Mouse (Mus musculus) forebrain, postnatal 0 days (tissue): ENCODE measurements around the gene Zfp821. TPM values are rescaled to one million over a fixed set of nuclear protein-coding genes. Genes with fewer than 3 reads are reported as not detected.

Experiments used
- ATAC-seq: fragments of 200-750 bp; cut with Nextera tagmentation; 2 replicates; pipeline ENCODE4 v1.8.0; 2017; ENCODE audit warnings: mild to moderate bottlenecking, moderate library complexity
- DNase-seq: peaks from one replicate; pipeline ENCODE4 v3.0.0-alpha.2; 2015
- H3K27ac ChIP-seq: fragments of 300-500 bp; sonication (generic); 2 replicates; pipeline ENCODE4 v1.5.1; 2014; ENCODE audit warnings: low read depth, mild to moderate bottlenecking, antibody characterized with exemption, low read length, moderate library complexity, mixed read lengths
- H3K27me3 ChIP-seq: fragments of 300-500 bp; sonication (generic); 2 replicates; pipeline ENCODE4 v1.6.1; 2014; ENCODE audit warnings: mild to moderate bottlenecking, low read length, mixed read lengths; ENCODE audit not compliant: insufficient read depth
- H3K36me3 ChIP-seq: fragments of 300-500 bp; sonication (generic); 2 replicates; pipeline ENCODE4 v1.6.1; 2014; ENCODE audit warnings: mild to moderate bottlenecking, moderate library complexity; ENCODE audit not compliant: insufficient read depth
- H3K4me1 ChIP-seq: fragments of 300-500 bp; sonication (generic); 2 replicates; pipeline ENCODE4 v1.6.1; 2014; ENCODE audit warnings: antibody characterized with exemption; ENCODE audit not compliant: insufficient read depth
- H3K4me2 ChIP-seq: fragments of 300-500 bp; sonication (generic); 2 replicates; pipeline ENCODE4 v1.6.1; 2014; ENCODE audit warnings: low read depth, mild to moderate bottlenecking, moderate library complexity
- H3K4me3 ChIP-seq: fragments of 300-500 bp; sonication (generic); 2 replicates; pipeline ENCODE4 v1.5.1; 2014; ENCODE audit warnings: low read depth, low read length, mixed read lengths
- H3K9ac ChIP-seq: fragments of 300-500 bp; sonication (generic); 2 replicates; pipeline ENCODE4 v1.6.1; 2014; ENCODE audit warnings: mild to moderate bottlenecking
- H3K9me3 ChIP-seq: fragments of 300-500 bp; sonication (generic); 2 replicates; pipeline ENCODE4 v1.6.1; 2016; ENCODE audit warnings: low read length
- CTCF ChIP-seq: sonication (generic); IDR thresholded peaks from 2 replicates; pipeline ENCODE4 v1.5.1; 2016; ENCODE audit warnings: antibody characterized with exemption, control low read depth, low read depth
- WGBS: fragments of 180-500 bp; shearing (Covaris S2); extraction: QIAGEN DNeasy Blood & Tissue Kit; methylation state at CpG from one replicate; pipeline ENCODE4 v1.1.7; 2014; 5-methylcytosine and 5-hydroxymethylcytosine counted together
- polyA plus RNA-seq: library from polyadenylated mRNA; unstranded; fragments of >200 nt; fragmentation: Nextera tagmentation; extraction: Ambion mirVana; gene quantifications from 2 replicates; pipeline ENCODE4 v1.2.1, GENCODE M21; 2015
- total RNA-seq: library from RNA; depleted of rRNA; stranded (reverse); fragments of >200 nt; gene quantifications from 2 replicates; pipeline ENCODE4 v1.2.3, GENCODE M21; 2014; rRNA removed

Gene Zfp821
- total and polyA plus RNA-seq, 2 experiments from 2014 or later = 67.0 to 92.1 TPM

DNA sequence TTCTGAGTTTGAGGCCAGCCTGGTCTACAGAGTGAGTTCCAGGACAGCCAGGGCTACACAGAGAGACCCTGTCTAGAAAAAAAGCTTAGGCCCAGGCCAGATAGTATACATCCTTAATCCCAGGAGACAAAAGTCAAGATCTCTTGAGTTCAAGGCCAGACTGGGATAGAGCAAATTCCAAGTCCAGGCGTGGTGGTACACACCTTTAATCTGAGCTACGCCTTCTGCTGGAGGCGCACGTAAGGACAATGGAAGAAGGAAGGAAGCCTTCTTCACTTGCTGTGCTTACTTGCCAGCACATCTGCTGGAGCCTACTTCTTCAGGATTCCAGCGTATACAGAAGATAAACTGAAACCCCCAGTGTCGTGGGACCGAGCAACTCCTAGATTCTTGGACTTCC, 54.1 kb downstream of the Zfp821 start:
- H3K27ac ChIP-seq = no peak overlapping the region
- no peaks in the 10 kb centered on the region for H3K9me3 ChIP-seq
- no peaks in the 10 kb centered on the region for H3K4me1 ChIP-seq
- no peak overlapping the region for H3K4me2 ChIP-seq
- no peak for TF ChIP-seq CTCF
- H3K4me3 ChIP-seq = no peak overlapping the region
- 92% methylated on average over 7 of the region's 7 CpGs for WGBS
- H3K9ac ChIP-seq = no peak overlapping the region
- ATAC-seq (no peak), DNase-seq (no peak)
- H3K36me3 ChIP-seq = no peaks in the 10 kb centered on the region
- H3K27me3 ChIP-seq = no peaks in the 10 kb centered on the region

DNA sequence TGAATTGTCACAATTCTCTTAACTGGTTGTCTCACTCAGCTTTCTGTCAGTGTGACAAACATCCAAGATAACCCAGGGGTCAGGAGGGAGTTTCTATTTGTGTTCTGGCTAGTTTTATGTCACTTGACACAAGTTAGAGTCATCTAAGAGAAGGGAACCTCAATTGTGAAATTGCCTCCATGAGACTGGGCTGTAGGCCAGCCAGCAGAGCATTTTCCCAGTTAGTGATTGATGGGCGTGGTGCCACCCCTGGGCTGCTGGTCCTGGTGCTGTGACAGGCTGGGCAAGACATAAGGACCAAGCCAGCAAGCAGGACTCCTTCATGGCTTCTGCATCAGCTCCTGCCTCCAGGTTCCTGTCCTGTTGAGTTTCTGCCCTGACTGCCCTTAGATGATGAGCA, 54.9 kb downstream of the Zfp821 start:
- TF ChIP-seq CTCF = no peak
- Histone ChIP-seq H3K4me2 (no peak overlapping the region), H3K36me3 (no peaks in the 10 kb centered on the region), H3K27me3 (no peaks in the 10 kb centered on the region), H3K9me3 (no peaks in the 10 kb centered on the region), H3K9ac (no peak overlapping the region), H3K27ac (no peak overlapping the region), H3K4me3 (no peak overlapping the region), H3K4me1 (no peaks in the 10 kb centered on the region)
- DNase-seq (no peak), ATAC-seq (no peak)
- WGBS = 40% methylated on average over 1 of the region's 1 CpGs

DNA sequence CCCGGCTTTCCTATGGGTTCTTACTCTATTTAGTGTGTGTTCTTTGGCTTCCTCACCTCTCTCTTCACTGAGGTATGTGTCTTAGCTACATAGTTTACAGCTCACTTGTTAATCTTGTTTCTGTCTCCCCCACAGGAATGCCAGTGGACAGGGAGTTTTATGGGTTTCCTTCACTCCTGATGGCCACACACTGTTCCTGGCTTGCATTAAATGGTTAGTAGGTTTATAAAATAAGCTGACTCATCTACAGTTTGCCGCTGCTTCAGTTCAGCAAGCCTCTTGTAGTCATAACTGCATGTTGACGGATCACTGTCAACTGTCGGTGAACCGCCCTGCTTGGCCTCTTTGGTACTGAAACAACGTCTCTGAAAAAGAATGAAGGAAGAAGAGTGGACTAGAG, 58.7 kb downstream of the Zfp821 start:
- Histone ChIP-seq H3K27me3 (no peaks in the 10 kb centered on the region), H3K4me1 (no peaks in the 10 kb centered on the region), H3K4me3 (no peak overlapping the region), H3K36me3 (no peaks in the 10 kb centered on the region), H3K4me2 (no peak overlapping the region), H3K9me3 (no peaks in the 10 kb centered on the region), H3K9ac (no peak overlapping the region), H3K27ac (no peak overlapping the region)
- TF ChIP-seq CTCF = no peak
- ATAC-seq (no peak), DNase-seq (no peak)
- WGBS = 89% methylated on average over 6 of the region's 6 CpGs

DNA sequence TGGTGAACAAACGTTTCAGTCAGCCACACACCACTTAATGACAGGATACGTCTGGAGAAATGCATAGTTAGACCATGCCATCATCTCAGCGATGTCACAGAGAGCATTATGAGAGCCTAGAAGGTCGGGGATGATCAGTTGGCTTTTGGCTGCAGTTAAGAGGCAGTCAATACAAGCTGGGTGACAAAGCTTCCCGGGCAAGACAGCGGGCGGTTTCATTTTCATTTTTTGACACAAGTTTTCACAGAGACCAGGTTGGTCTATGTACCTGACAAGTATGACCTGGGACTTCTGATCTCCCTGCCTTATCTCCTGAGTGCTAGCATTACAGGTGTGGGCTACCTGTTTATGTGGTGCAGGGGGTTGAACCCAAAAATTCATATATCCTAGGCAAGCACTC, 60.7 kb downstream of the Zfp821 start:
- Histone ChIP-seq H3K9me3 (no peaks in the 10 kb centered on the region), H3K4me2 (no peak overlapping the region), H3K36me3 (no peaks in the 10 kb centered on the region), H3K27me3 (no peaks in the 10 kb centered on the region), H3K27ac (no peak overlapping the region), H3K4me1 (no peaks in the 10 kb centered on the region), H3K9ac (no peak overlapping the region), H3K4me3 (no peak overlapping the region)
- ATAC-seq (no peak), DNase-seq (no peak)
- 74% methylated on average over 7 of the region's 7 CpGs for WGBS
- TF ChIP-seq CTCF = no peak

DNA sequence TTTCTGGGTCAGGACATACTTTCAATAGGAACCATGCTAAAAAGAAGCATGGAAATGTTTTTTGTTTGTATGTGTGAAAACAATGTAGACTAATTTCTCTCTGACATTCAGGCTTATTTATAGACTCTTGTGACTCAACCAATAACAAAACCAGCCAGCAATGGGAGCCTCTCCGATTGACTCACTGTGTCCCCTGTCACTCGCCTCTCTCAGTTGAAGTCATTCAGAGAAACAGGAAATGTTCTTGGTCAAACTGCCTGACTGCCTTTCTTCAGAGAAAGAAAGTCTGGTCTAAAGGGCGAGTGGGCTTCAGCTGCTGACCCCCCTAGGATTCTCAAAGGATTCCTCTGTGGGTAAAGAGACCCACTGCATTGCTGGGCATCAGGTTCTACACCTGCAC, 67.8 kb downstream of the Zfp821 start:
- ATAC-seq (no peak), DNase-seq (no peak)
- Histone ChIP-seq H3K36me3 (no peaks in the 10 kb centered on the region), H3K4me2 (no peak overlapping the region), H3K27me3 (peaks cover 3% of the 10 kb centered on the region; the same call in 1 of the 2 replicates), H3K9ac (no peak overlapping the region), H3K4me3 (no peak overlapping the region), H3K27ac (no peak overlapping the region), H3K9me3 (no peaks in the 10 kb centered on the region), H3K4me1 (peaks cover 3% of the 10 kb centered on the region; the same call in 1 of the 2 replicates)
- TF ChIP-seq CTCF = no peak
- WGBS = 49% methylated on average over 3 of the region's 3 CpGs

Other genes starting within 250 kb of the Zfp821 start
- 0.38 and 2.2 TPM in 2 replicates for gene Pmfbp1, start 211.5 kb upstream of the Zfp821 start, total RNA-seq
- gene Pmfbp1, start 211.5 kb upstream of the Zfp821 start, polyA plus RNA-seq = 0.08 and 0.25 TPM in 2 replicates
- 23.2 and 28.2 TPM in 2 replicates for gene Dhx38, start 139.7 kb upstream of the Zfp821 start, total RNA-seq
- 12.8 and 14.1 TPM in 2 replicates for gene Dhx38, start 139.7 kb upstream of the Zfp821 start, polyA plus RNA-seq
- 12.0 and 12.2 TPM in 2 replicates for gene Txnl4b, start 139.7 kb upstream of the Zfp821 start, total RNA-seq
- 34.0 and 35.2 TPM in 2 replicates for gene Txnl4b, start 139.7 kb upstream of the Zfp821 start, polyA plus RNA-seq
- 0.15 and 1.5 TPM in 2 replicates for gene Hp, start 126.4 kb upstream of the Zfp821 start, total RNA-seq
- gene Hp, start 126.4 kb upstream of the Zfp821 start, polyA plus RNA-seq = 0.38 and 0.44 TPM in 2 replicates
- 26.1 and 26.4 TPM in 2 replicates for gene Dhodh, start 96.9 kb upstream of the Zfp821 start, total RNA-seq
- 27.7 and 27.9 TPM in 2 replicates for gene Dhodh, start 96.9 kb upstream of the Zfp821 start, polyA plus RNA-seq
- gene Pkd1l3, start 91.0 kb upstream of the Zfp821 start, total RNA-seq = 0.24 TPM in 1 of 2 replicates, not detected in the other
- gene Pkd1l3, start 91.0 kb upstream of the Zfp821 start, polyA plus RNA-seq = 0.21 TPM in 1 of 2 replicates, not detected in the other
- gene Ist1, start 12.3 kb upstream of the Zfp821 start, total RNA-seq = 126 and 139 TPM in 2 replicates
- gene Ist1, start 12.3 kb upstream of the Zfp821 start, polyA plus RNA-seq = 89.3 and 110 TPM in 2 replicates
- 9.9 and 20.4 TPM in 2 replicates for gene Atxn1l, start 32.2 kb downstream of the Zfp821 start, total RNA-seq
- 1.9 and 3.2 TPM in 2 replicates for gene Atxn1l, start 32.2 kb downstream of the Zfp821 start, polyA plus RNA-seq
- 96.4 and 101 TPM in 2 replicates for gene Ap1g1, start 73.0 kb downstream of the Zfp821 start, total RNA-seq
- 28.1 and 35.8 TPM in 2 replicates for gene Ap1g1, start 73.0 kb downstream of the Zfp821 start, polyA plus RNA-seq
- gene Phlpp2, start 163.0 kb downstream of the Zfp821 start, total RNA-seq = 9.8 and 13.6 TPM in 2 replicates
- 1.7 and 2.9 TPM in 2 replicates for gene Phlpp2, start 163.0 kb downstream of the Zfp821 start, polyA plus RNA-seq